ENCODE assay signal across 14 mouse cellular contexts in genomic region chr1:88133908-88134456, GRCm38 (mm10). TPM values are rescaled to one million over a fixed set of nuclear protein-coding genes. Genes with fewer than 3 reads are reported as not detected.
DNase-seq lines count a peak whose midpoint lies in the region; ATAC-seq and TF ChIP-seq lines count a peak whose summit lies in the region.
"Had no signal": no experiment of that assay in that cellular context is flagged by ENCODE, and none has a peak within 500 bp of the region (broad histone marks: within the 10 kb centered on the region; RNA-seq: fewer than 3 reads in every experiment).

No protein-coding gene starts in this region.

- H3K9ac ChIP-seq in kidney, embryonic 14.5 days (ENCODE audit: low read depth, low read length), result no peak overlapping the region
- no peak overlapping the region for H3K9ac ChIP-seq in forebrain, embryonic 14.5 days (ENCODE audit: low read length)
- no peak overlapping the region for H3K9ac ChIP-seq in midbrain, embryonic 15.5 days
- H3K9ac ChIP-seq: liver, embryonic 13.5 days had no signal

- no peak overlapping the region for H3K4me2 ChIP-seq in kidney, embryonic 14.5 days (replicated peaks; ENCODE audit: low read depth, low read length)
- H3K4me2 ChIP-seq in forebrain, embryonic 14.5 days (ENCODE audit: low read length), result no peak overlapping the region
- H3K4me2 ChIP-seq in midbrain, embryonic 15.5 days, result no peak overlapping the region
- H3K4me2 ChIP-seq: liver, embryonic 13.5 days had no signal

- no peak for DNase-seq in kidney, adult 8-10 months
- peak; percentile 8 for DNase-seq in CD4-positive, CD25-positive, alpha-beta regulatory T cell, adult 2 months (ENCODE audit: low read depth, low spot score)
- DNase-seq in forebrain, embryonic 14.5 days (ENCODE audit: low spot score), result peak; percentile 31
- DNase-seq in ovary, postnatal 10 days (ENCODE audit: low spot score), result no peak
- no peak for DNase-seq in layer of hippocampus, adult 2 months (ENCODE audit: low spot score in 2 of 2)
- no peak for DNase-seq in cerebellum, adult 9-11 months
- DNase-seq: liver, embryonic 13.5 days had no signal

- 0 out of 2 replicates have a peak overlapping the region, but pooled peaks have one; percentile 42 for H3K27ac ChIP-seq in kidney, embryonic 14.5 days (ENCODE audit: low read depth, low read length)
- peak overlapping the region; percentile 21; the same call in 1 of the 2 replicates for H3K27ac ChIP-seq in forebrain, embryonic 14.5 days (ENCODE audit: low read depth, low read length)
- H3K27ac ChIP-seq in midbrain, embryonic 15.5 days, result 0 out of 2 replicates have a peak overlapping the region, but pooled peaks have one; percentile 42
- no peak overlapping the region for H3K27ac ChIP-seq in layer of hippocampus, adult 2 months
- H3K27ac ChIP-seq: liver, embryonic 13.5 days had no signal

- no peak overlapping the region for H3K4me3 ChIP-seq in kidney, embryonic 14.5 days (ENCODE audit: low read length)
- H3K4me3 ChIP-seq in forebrain, embryonic 14.5 days (ENCODE audit: low read depth, low read length), result no peak overlapping the region
- H3K4me3 ChIP-seq in midbrain, embryonic 15.5 days, result no peak overlapping the region
- H3K4me3 ChIP-seq in layer of hippocampus, adult 2 months, result no peak overlapping the region
- H3K4me3 ChIP-seq: liver, embryonic 13.5 days had no signal

- H3K4me1 ChIP-seq in kidney, embryonic 14.5 days (ENCODE audit: control insufficient read depth, insufficient read depth, low read length), result peaks cover 8% of the 10 kb centered on the region; the same call in 1 of the 2 replicates
- peaks cover 7% of the 10 kb centered on the region; the same call in 1 of the 2 replicates for H3K4me1 ChIP-seq in forebrain, embryonic 14.5 days (ENCODE audit: control insufficient read depth, insufficient read depth, low read length)
- peaks cover 7% of the 10 kb centered on the region; the same call in 1 of the 2 replicates for H3K4me1 ChIP-seq in midbrain, embryonic 15.5 days

- WGBS in kidney, embryonic 14.5 days, result 48% methylated on average over 3 of the region's 3 CpGs
- 43% methylated on average over 3 of the region's 3 CpGs for WGBS in forebrain, embryonic 14.5 days
- 43% methylated on average over 3 of the region's 3 CpGs for WGBS in midbrain, embryonic 15.5 days

- no peaks in the 10 kb centered on the region for H3K27me3 ChIP-seq in kidney, embryonic 14.5 days (ENCODE audit: control insufficient read depth, insufficient read depth, low read length)
- H3K27me3 ChIP-seq in forebrain, embryonic 14.5 days (replicated peaks; ENCODE audit: control insufficient read depth, insufficient read depth, low read length), result no peaks in the 10 kb centered on the region
- no peaks in the 10 kb centered on the region for H3K27me3 ChIP-seq in midbrain, embryonic 15.5 days (replicated peaks)
- H3K27me3 ChIP-seq: liver, embryonic 13.5 days had no signal

- no peak for ATAC-seq in kidney, embryonic 14.5 days (ENCODE audit: low FRiP score, low TSS enrichment)
- ATAC-seq in forebrain, embryonic 14.5 days, result peak; percentile 48
- ATAC-seq in midbrain, embryonic 15.5 days (replicated peaks), result no peak

- no peaks in the 10 kb centered on the region for H3K9me3 ChIP-seq in kidney, embryonic 14.5 days (ENCODE audit: control insufficient read depth, low read length)
- H3K9me3 ChIP-seq in forebrain, embryonic 14.5 days (replicated peaks; ENCODE audit: control insufficient read depth, low read length), result no peaks in the 10 kb centered on the region
- H3K9me3 ChIP-seq in midbrain, embryonic 15.5 days, result no peaks in the 10 kb centered on the region
- H3K9me3 ChIP-seq: liver, embryonic 13.5 days had no signal

- H3K36me3 ChIP-seq in kidney, embryonic 14.5 days (ENCODE audit: control insufficient read depth, insufficient read depth, low read length), result no peaks in the 10 kb centered on the region
- no peaks in the 10 kb centered on the region for H3K36me3 ChIP-seq in forebrain, embryonic 14.5 days (ENCODE audit: control insufficient read depth, insufficient read depth, low read length)
- H3K36me3 ChIP-seq in midbrain, embryonic 15.5 days (replicated peaks), result no peaks in the 10 kb centered on the region
- H3K36me3 ChIP-seq: liver, embryonic 13.5 days had no signal

- TF ChIP-seq CTCF in layer of hippocampus, adult 2 months (conservative IDR thresholded peaks at IDR 0.05), result no peak

RNA-seq across cellular contexts. Expression of gene Ugt1a6a, which starts 0.6 kb away (rescaled TPM):
- polyA plus RNA-seq in kidney, embryonic 14.5 days (2014; fragmentation: Nextera tagmentation; extraction: Ambion mirVana), result 1.3 and 1.9 TPM in 2 replicates
- 2.3 and 3.6 TPM in 2 replicates for polyA plus RNA-seq in forebrain, embryonic 14.5 days (2014; fragmentation: Nextera tagmentation; extraction: Ambion mirVana)
- 1.2 and 1.5 TPM in 2 replicates for polyA plus RNA-seq in midbrain, embryonic 15.5 days (2015; fragmentation: Nextera tagmentation; extraction: Ambion mirVana)
- total RNA-seq in layer of hippocampus, adult 2 months (2021), result 1 to 10 TPM in 1 of 2 experiments, under 1 TPM in 1; 0.59 to 1.3 TPM
- total RNA-seq: ES-E14 had no signal
- polyA plus RNA-seq: neural tube, embryonic 11.5 days had no signal

RNA-seq across cellular contexts. Expression of gene Ugt1a6b, which starts 30.9 kb away (rescaled TPM):
- 0.11 TPM in 1 of 2 replicates, not detected in the other for polyA plus RNA-seq in kidney, embryonic 14.5 days (2014; fragmentation: Nextera tagmentation; extraction: Ambion mirVana)
- polyA plus RNA-seq in forebrain, embryonic 14.5 days (2014; fragmentation: Nextera tagmentation; extraction: Ambion mirVana), result 2.0 and 2.3 TPM in 2 replicates
- 0.45 and 0.70 TPM in 2 replicates for polyA plus RNA-seq in midbrain, embryonic 15.5 days (2015; fragmentation: Nextera tagmentation; extraction: Ambion mirVana)
- total RNA-seq in layer of hippocampus, adult 2 months (2021), result under 1 TPM in 1 of 2 experiments, not detected in 1; 0.54 TPM
- polyA plus RNA-seq: neural tube, embryonic 11.5 days had no signal

RNA-seq across cellular contexts. Expression of gene Ugt1a5, which starts 31.8 kb away (rescaled TPM):
- polyA plus RNA-seq in kidney, embryonic 14.5 days (2014; fragmentation: Nextera tagmentation; extraction: Ambion mirVana), result not detected in 2 replicates
- polyA plus RNA-seq in forebrain, embryonic 14.5 days (2014; fragmentation: Nextera tagmentation; extraction: Ambion mirVana), result not detected in 2 replicates
- not detected in 2 replicates for polyA plus RNA-seq in midbrain, embryonic 15.5 days (2015; fragmentation: Nextera tagmentation; extraction: Ambion mirVana)
- under 1 TPM in 1 of 2 experiments, not detected in 1; 0.44 TPM for total RNA-seq in layer of hippocampus, adult 2 months (2021)
- total RNA-seq: ES-E14 had no signal
- polyA plus RNA-seq: large intestine, adult 2 months; liver, embryonic 13.5 days; neural tube, embryonic 11.5 days; spleen, adult 2 months had no signal

RNA-seq across cellular contexts. Expression of gene Ugt1a7c, which starts 39.1 kb away (rescaled TPM):
- 4.6 and 6.1 TPM in 2 replicates for polyA plus RNA-seq in kidney, embryonic 14.5 days (2014; fragmentation: Nextera tagmentation; extraction: Ambion mirVana)
- polyA plus RNA-seq in forebrain, embryonic 14.5 days (2014; fragmentation: Nextera tagmentation; extraction: Ambion mirVana), result 0.36 and 1.3 TPM in 2 replicates
- 1.1 and 1.2 TPM in 2 replicates for polyA plus RNA-seq in midbrain, embryonic 15.5 days (2015; fragmentation: Nextera tagmentation; extraction: Ambion mirVana)
- total RNA-seq in layer of hippocampus, adult 2 months (2021), result under 1 TPM; 0.44 to 0.59 TPM

RNA-seq across cellular contexts. Expression of gene Ugt1a8, which starts 46.4 kb away (rescaled TPM):
- not detected in 2 replicates for polyA plus RNA-seq in kidney, embryonic 14.5 days (2014; fragmentation: Nextera tagmentation; extraction: Ambion mirVana)
- not detected in 2 replicates for polyA plus RNA-seq in forebrain, embryonic 14.5 days (2014; fragmentation: Nextera tagmentation; extraction: Ambion mirVana)
- polyA plus RNA-seq in midbrain, embryonic 15.5 days (2015; fragmentation: Nextera tagmentation; extraction: Ambion mirVana), result not detected in 2 replicates
- total RNA-seq in layer of hippocampus, adult 2 months (2021), result not detected
- total RNA-seq: adrenal gland, postnatal 14 days; ES-E14 had no signal
- polyA plus RNA-seq: large intestine, adult 2 months; liver, embryonic 13.5 days; neural tube, embryonic 11.5 days; spleen, adult 2 months had no signal

Comparison
In these comparisons a context has a peak if more than half of its experiments do, and no peak if none do; other contexts are left out.
1. DNase-seq: peak in CD4-positive, CD25-positive, alpha-beta regulatory T cell, adult 2 months (single experiment) and forebrain, embryonic 14.5 days (single experiment); none in kidney, adult 8-10 months (0 of 2), ovary, postnatal 10 days (single experiment), layer of hippocampus, adult 2 months (0 of 2) and cerebellum, adult 9-11 months (single experiment).